Mouse (Mus musculus): ENCODE results near the gene Slc12a8.

Gene Slc12a8

DNA sequence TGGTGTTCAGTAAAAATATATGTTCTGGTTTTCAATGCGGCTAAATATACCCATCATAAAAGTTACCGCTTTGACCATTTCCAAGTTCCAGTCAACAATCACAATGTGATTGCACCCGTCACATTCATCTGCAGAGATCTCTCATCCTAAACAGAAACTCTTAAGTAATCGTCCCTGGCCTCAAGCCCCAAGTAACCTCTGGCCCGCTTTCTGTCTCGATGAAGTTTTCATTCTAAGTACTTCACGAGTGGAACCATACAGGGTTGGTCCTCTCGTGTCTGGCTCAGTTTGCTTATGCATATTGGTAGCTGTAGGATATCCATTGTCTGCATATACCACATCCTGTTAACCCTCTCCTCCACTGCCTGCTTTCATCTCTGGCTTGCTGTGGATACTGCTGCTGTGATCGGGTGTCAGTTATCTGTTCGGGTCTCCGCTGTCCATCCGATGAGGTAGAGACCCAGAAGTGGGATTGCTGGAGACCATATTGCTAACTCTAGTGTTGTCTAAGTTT lies 181.2 kb downstream of the Slc12a8 start:
- DNase-seq (ENCODE audit: low read depth) = no peak

DNA sequence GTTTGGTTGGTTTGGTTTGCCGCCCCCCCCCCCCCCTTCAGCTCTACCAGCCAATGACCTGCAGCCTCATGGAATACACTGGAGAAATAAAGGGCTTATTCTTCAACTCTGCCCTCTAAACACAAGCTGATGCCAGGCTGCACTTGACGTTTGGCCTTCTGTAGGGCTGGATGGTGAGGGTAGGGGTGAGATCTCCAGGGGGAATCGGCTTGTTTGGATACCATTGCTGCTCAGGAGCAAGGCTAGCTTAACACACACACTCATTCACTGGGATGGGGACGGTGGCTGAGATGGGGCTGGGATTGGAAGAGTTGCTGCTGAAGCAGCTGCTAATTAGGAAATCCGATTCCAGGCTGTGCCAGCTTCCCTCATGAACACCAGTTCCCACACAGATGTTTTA lies 183.5 kb downstream of the Slc12a8 start:
- DNase-seq (ENCODE audit: low read depth) = no peak

DNA sequence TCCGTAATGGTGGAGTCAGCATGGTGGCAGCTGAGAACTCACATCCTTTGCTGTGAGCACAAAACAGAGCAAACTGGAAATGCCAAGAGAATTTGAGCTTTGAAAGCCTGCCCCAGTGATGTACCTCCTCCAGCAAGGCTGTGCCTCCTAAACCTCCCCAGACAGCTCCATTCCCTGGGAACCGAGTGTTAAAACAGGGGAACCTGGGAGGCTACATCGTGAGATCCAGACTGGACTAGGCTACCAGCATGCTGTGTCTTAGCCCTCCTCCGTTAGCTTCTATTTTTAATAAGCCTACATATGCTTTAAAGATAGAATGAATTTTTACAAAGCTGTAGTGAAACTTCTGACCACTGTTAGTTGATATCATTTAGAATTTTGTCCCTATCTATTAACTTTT lies 184.7 kb downstream of the Slc12a8 start:
- DNase-seq (ENCODE audit: low read depth) = no peak

DNA sequence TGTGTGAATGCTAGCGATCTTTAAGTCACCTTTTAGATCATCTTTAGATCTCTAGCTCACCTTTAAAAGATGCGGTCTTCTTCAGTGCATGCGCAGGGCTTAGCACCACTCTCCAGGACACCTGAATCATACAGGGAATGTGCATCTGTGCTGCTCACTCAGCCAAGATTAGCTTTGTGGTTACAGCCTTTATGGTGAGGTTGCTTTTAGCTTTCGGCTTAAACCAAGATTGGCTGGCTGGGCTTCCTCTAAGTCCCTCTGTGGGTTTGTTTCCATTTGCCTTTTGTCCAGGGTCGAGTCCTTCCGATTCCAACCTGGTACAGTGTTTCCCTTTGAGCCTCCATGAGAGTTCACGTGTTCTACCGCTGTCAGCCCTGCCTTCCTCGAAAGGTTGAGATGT lies 187.2 kb downstream of the Slc12a8 start:
- no peak for DNase-seq (ENCODE audit: low read depth)

DNA sequence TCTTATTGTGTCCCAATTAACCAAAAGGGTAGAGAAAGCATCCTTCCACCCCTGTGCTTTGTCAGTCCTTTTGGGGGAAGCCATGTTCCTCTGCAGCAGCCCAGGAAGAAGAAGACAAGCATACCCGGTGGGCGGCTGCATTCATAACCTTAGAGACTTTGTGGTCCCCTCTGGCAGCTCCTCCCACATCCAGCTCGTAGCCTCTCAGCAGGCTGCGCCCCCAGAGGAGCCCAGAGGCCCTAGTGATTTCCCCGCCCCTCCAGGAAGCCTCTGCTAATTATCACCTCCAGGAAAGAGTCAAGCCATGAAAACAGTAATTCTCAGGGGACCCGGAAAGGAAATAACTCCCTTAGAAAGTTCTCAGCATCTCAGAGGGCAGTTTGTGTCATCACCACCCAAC lies 188.1 kb downstream of the Slc12a8 start:
- no peak for DNase-seq (ENCODE audit: low read depth)

DNA sequence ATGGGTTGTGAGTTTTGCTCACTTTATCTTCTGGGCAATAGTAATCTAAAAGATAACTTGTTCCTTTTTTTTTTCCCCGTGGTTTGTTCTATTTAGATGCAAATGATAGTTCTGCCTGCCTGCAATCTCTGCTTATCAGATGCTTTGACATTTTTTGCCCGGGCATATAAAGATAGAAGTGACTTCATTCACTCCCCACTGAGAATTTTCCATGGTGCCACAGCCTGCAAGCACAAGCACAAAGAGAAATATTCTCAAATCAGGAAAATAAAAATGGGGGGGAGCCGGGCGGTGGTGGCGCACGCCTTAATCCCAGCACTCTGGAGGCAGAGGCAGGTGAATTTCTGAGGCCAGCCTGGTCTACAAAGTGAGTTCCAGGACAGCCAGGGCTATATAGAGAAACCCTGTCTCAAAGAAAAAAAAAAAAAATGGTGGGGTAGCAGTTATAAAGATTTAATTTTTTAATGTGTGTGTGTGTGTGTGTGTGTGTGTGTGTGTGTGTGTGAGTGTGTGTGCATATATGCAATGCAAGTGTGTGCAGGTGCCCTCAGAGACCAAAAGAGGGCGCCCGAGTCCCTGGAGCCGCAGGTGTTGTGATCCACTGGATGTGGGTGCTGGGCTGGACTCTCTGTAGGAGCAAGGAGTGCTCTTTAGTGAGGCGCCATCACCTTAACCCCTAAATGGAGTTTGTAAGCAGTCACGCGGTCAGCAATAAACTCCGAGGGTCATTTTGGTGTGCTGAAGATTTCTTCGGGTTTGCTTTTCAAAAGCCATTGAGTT lies 189.2 kb downstream of the Slc12a8 start:
- no peak for DNase-seq (ENCODE audit: low read depth)

DNA sequence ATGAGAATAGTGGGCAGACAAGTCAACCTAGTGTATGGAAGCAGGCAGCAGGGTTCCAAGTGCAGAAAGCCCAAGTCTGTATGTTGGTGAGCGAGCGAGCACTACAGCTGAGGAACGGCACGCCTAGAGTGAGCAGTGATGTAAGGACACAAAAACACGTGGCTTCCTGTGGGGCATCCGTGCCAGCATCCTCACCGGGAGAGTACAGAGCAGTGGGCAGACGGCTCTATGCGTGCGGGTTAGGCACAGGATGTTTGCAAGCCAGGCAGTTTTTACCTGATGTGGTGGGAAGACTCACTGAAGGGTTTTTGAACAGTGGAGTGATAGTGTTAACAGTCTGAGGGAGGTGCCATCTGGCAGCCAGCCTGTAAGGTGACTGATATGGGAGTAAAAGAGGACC lies 190.9 kb downstream of the Slc12a8 start:
- DNase-seq (ENCODE audit: low read depth) = no peak

DNA sequence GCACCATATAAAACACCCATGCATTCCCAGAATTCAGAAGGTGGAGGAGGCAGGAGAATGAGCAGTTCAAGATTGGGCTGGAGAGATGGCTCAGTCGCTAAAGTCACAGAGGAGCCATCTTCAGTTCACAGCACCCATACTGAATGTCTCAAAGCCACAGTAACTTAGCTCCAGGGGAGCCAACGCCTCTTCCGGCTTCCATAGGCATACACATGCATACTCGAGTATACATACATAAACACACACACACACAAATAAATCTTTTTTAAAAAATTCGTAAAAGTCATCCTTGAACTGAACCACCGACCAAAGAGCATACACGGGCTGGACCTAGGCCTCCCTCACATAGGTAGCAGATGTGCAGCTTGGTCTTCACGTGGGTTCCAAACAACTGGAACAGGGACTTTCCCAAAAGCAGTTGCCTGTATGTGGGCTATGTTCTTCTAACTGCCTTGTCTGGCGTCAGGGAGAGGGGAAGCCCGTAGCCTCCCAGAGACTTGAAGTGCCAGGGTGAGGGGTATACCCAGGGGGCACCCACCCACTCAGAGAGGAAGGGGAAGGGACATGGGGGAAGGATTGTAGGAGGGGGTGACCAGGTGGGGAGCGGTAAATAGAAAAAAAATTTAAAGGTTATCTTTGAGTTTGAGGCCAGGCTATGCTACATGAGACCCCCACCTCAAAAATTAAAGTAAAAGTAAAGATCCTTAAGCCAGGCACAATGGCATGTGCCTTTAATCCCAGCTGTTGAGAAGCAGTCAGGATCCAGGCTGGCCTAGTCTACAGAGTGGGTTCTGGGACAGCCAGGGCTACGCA lies 191.7 kb downstream of the Slc12a8 start:
- DNase-seq (ENCODE audit: low read depth) = no peak

All from c-Kit-positive CD71-positive TER-119-negative erythroid progenitor cells, embryonic 14.5 days (primary cell).